Mouse (Mus musculus): ENCODE measurements around the gene Mgat4a.
"Not testable (repeated sequence)": the region's sequence is repeated elsewhere in the genome, so short reads cannot be mapped to it uniquely, and the experiment has no call there.

The Mgat4a gene

GRCm38 (mm10) chr1:37532533-37532840, 8.3 kb downstream of the Mgat4a start:
- DNase-seq (ENCODE audit: low spot score in 2 of 2), result no peak

GRCm38 (mm10) chr1:37531654-37532532, 8.9 kb downstream of the Mgat4a start:
- DNase-seq (ENCODE audit: low spot score in 2 of 2), result no peak

DNA sequence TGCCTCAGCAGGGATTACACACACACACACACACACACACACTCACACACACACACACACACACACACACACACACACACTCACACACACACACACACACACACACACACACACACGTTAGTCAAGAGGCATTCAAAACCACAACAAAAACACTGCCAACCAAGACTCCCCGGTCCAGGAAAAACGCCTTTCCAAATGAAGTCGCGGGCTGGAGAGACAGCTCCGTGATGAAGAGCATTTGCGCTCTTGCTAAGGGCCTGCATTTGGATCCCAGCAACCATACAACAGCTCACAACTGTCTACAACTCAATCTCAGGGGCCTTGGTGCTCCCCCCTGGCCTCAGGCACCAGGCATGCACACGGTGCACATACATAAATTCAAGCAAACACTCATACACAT, 10.8 kb downstream of the Mgat4a start:
- no peak for DNase-seq (ENCODE audit: low spot score in 2 of 2)

DNA sequence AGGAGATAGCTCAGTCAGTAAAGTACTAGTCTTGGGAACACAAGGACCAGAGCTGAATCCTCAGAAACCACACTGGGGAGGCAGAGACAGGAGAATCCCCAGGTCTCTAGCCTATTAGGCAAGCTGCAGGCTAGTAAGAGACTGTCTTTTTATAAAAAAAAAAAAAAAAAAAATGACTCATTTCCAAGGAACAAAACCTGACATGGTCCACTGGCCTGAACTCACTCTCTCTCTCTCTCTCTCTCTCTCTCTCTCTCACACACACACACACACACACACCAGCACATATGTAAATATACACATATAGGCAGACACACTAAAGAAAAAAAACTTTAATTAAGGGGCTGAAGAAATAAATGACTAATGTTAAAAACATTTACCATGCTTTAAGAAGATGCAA, 14.6 kb downstream of the Mgat4a start:
- DNase-seq (ENCODE audit: low spot score in 2 of 2), result no peak

DNA sequence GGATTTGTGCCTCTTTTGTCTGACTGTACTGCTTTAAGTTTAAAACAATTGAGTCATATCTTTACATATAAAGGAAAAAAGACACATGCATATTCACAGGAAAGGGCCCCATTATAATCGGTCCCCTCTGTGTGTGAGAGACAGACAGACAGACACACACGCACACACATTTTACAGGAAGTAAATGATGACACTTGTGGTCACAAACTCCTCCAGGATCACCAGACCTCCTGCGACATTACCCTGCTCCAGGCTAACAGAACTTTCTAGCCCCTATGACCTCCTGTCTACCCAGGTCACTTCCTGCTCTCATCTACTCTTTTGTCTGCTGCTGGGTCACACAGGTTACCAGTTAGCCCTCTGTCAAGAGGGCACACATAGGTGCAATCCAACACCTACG, 16.1 kb downstream of the Mgat4a start:
- no peak for DNase-seq (ENCODE audit: low spot score in 2 of 2)

GRCm38 (mm10) chr1:37524122-37524521, 16.7 kb downstream of the Mgat4a start:
- DNase-seq (ENCODE audit: low spot score in 2 of 2), result not testable (repeated sequence)

- DNase-seq (ENCODE audit: low spot score in 2 of 2), result not testable (repeated sequence)
These were observed 17.3 kb downstream of the Mgat4a start for GRCm38 (mm10) chr1:37523548-37523947.

DNA sequence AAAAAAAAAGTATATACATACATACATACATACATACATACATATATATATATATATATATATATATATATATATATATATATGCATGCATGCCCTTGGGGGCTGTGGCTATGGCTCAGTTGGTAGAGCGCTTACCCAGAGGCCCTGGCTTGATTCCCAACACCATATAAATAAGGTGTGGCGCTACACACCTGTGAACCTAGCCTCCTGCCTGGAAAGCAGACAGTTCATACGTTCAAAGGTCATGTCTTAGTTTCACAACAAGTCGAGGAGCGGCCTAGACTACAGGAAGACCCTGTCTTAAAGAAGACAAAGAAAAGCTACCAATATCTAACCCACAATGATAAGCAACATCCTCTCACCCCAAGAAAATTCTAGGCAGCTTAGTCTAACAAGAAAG, 18.7 kb downstream of the Mgat4a start:
- DNase-seq (ENCODE audit: low spot score in 2 of 2), result no peak

- DNase-seq (ENCODE audit: low spot score in 2 of 2), result no peak
These were observed 22.0 kb downstream of the Mgat4a start for GRCm38 (mm10) chr1:37518791-37519190.

GRCm38 (mm10) chr1:37518124-37518720, 22.6 kb downstream of the Mgat4a start:
- peak in 1 of 2 experiments; percentile 27 for DNase-seq (ENCODE audit: low spot score in 2 of 2)

- DNase-seq (ENCODE audit: low spot score in 2 of 2), result no peak
These were observed 27.8 kb downstream of the Mgat4a start for GRCm38 (mm10) chr1:37512961-37513431.

- no peak for DNase-seq (ENCODE audit: low spot score in 2 of 2)
These were observed 28.6 kb downstream of the Mgat4a start for GRCm38 (mm10) chr1:37512109-37512640.

DNA sequence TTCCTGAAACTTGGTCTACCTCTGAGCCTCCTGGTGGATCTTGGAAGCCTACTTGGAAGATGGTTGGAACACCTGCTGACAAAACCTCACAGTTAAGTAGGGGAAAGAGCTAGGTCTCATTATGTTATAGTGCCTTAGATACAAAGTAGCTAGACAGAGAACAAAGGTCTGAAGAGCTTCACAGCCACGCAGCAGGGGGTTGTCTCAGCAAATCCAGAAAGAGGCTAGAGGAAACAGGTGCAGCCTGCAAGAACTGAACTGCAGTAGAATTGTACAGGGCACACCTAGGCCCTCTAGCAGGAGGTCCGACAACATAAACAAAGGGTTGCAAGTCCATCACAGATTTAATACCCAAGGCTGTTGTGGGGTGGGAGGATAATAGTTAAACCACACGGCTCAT, 30.6 kb downstream of the Mgat4a start:
- DNase-seq (ENCODE audit: low spot score in 2 of 2), result no peak

DNA sequence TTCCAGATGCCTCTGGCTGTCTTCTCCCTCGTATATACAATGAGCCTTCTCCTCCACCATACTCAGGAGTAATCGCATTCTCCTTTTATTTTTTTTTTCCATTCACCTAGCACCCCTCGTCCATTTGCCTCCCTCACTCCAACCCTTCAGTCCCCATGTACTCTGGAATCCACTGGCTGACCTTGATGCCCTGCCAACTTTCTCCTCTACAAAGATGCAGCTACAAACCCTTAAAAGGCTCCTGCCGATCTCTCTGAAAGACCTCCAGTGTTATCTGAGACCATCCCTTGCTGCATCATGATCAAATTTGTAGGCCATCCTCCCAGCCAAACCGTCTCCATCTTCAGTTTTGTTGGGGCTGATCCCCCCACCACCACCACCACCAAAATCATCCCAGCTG, 31.4 kb downstream of the Mgat4a start:
- no peak for DNase-seq (ENCODE audit: low spot score in 2 of 2)

GRCm38 (mm10) chr1:37505348-37505730, 35.5 kb downstream of the Mgat4a start:
- no peak for DNase-seq (ENCODE audit: low spot score in 2 of 2)

- DNase-seq (ENCODE audit: low spot score in 2 of 2), result peak in 1 of 2 experiments; percentile 20
These were observed 36.0 kb downstream of the Mgat4a start for GRCm38 (mm10) chr1:37504716-37505347.

GRCm38 (mm10) chr1:37503656-37504055, 37.2 kb downstream of the Mgat4a start:
- DNase-seq (ENCODE audit: low spot score in 2 of 2), result no peak

GRCm38 (mm10) chr1:37502354-37502753, 38.5 kb downstream of the Mgat4a start:
- no peak for DNase-seq (ENCODE audit: low spot score in 2 of 2)

DNA sequence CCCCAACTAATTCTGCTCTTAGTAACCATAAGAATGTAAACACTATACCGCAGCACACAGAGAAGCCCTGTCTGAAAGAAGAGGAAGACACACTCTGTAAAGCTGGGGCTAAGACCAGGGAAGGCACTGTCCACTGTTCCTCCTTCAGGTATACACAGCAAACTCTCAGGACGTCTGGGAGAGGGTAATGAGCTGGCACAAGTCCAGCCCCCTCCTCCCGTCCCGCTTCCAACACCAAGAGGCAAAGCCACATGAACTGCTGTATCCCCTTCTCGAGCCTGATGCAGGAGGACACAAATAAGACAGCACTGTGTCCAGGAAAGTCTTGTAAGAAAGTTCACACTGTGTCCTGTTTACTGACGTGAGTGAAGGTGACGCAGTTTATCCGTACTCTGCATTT, 40.1 kb downstream of the Mgat4a start:
- no peak for DNase-seq (ENCODE audit: low spot score in 2 of 2)

- DNase-seq (ENCODE audit: low spot score in 2 of 2), result not testable (repeated sequence)
These were observed 41.4 kb downstream of the Mgat4a start for GRCm38 (mm10) chr1:37499395-37499794.

DNA sequence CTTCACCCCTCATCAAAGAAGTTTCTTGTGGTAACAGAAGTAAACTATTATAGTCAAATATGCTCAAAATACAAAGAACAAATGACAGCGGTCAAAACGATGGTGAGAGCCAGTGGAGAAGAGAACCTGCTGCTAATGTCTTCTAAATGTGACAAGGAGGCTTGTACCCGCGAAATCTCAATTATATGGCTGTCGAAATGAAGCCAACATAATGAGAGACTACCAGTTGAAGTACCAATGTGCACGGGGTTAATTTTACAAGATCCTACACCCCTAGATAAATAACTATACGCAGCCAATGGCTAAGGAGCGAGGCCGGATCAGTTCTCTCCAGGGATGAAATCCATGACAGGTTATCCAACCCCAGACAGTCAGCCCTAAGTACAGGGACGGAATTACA, 41.9 kb downstream of the Mgat4a start:
- no peak for DNase-seq (ENCODE audit: low spot score in 2 of 2)

DNA sequence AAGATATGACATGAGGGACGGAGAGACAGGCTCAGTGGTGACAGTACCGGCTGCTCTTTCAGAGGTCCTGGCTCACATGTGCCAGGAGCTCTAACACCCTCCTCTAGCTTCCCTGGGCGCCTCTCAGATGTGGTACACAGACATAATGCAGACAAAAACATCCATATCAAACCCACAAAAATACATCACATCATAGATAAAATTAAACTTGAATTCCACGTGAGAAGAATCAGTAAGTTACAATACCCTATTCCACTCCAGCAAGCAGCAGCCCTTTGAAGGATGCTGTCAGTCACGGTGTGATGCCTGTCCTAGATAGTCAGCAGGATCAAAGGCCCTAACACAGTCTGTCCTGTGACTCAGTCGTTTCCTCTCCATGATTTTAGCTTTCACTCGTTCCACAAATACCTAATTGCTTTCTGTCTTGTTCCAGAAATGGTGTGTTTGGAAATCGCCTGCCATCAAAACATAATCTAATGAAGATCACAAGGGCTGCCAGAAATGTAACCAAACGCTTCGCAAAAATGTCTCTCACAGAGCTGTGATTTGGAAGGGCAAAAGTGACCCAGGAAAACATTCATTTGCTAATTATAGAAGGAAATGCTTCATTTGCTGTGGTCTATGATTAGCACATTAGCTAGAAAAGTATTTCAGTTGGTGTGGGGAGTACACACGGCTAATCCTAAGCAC, 44.1 kb downstream of the Mgat4a start:
- no peak for DNase-seq (ENCODE audit: low spot score in 2 of 2)

Measured in urinary bladder, adult 18-20 months (tissue).